Mouse (Mus musculus) forebrain, embryonic 11.5 days (tissue): ENCODE measurements around the gene Vegfa. TPM values are rescaled to one million over a fixed set of nuclear protein-coding genes. Genes with fewer than 3 reads are reported as not detected.
A peak's percentile ranks its signal among the peaks of the same experiment; 100 is the strongest.

ENCODE experiments used
- ATAC-seq: fragments of 200-750 bp; cut with Nextera tagmentation; replicated peaks from 2 replicates; pipeline ENCODE4 v1.8.0; 2017; ENCODE audit warnings: moderate TSS enrichment; ENCODE audit not compliant: low FRiP score
- DNase-seq: peaks from one replicate; pipeline ENCODE4 v3.0.0-alpha.2; 2017; ENCODE audit warnings: low spot score
- H3K27ac ChIP-seq: fragments of 300-500 bp; sonication (generic); 2 replicates; pipeline ENCODE4 v1.5.1; 2014; ENCODE audit warnings: low read depth, low read length
- H3K27me3 ChIP-seq: fragments of 300-500 bp; sonication (generic); 2 replicates; pipeline ENCODE4 v1.6.1; 2014; ENCODE audit warnings: mild to moderate bottlenecking, low read length, mixed read lengths; ENCODE audit not compliant: control insufficient read depth, insufficient read depth
- H3K36me3 ChIP-seq: fragments of 300-500 bp; sonication (generic); 2 replicates; pipeline ENCODE4 v1.6.1; 2014; ENCODE audit warnings: mild to moderate bottlenecking, low read length, moderate library complexity, mixed read lengths; ENCODE audit not compliant: control insufficient read depth, insufficient read depth
- H3K4me1 ChIP-seq: fragments of 300-500 bp; sonication (generic); replicated peaks from 2 replicates; pipeline ENCODE4 v1.6.1; 2014; ENCODE audit warnings: low read length, mixed read lengths; ENCODE audit not compliant: control insufficient read depth, insufficient read depth
- H3K4me2 ChIP-seq: fragments of 300-500 bp; sonication (generic); 2 replicates; pipeline ENCODE4 v1.6.1; 2014; ENCODE audit warnings: low read depth, mild to moderate bottlenecking, low read length, moderate library complexity, mixed read lengths; ENCODE audit not compliant: severe bottlenecking
- H3K4me3 ChIP-seq: fragments of 300-500 bp; sonication (generic); 2 replicates; pipeline ENCODE4 v1.5.1; 2014; ENCODE audit warnings: low read depth, low read length
- H3K9ac ChIP-seq: fragments of 300-500 bp; sonication (generic); 2 replicates; pipeline ENCODE4 v1.6.1; 2014; ENCODE audit warnings: low read length
- H3K9me3 ChIP-seq: fragments of 300-500 bp; sonication (generic); 2 replicates; pipeline ENCODE4 v1.6.1; 2016; ENCODE audit warnings: low read length, mixed read lengths; ENCODE audit not compliant: control insufficient read depth
- WGBS: fragments of 180-500 bp; shearing (Covaris S2); extraction: QIAGEN DNeasy Blood & Tissue Kit; methylation state at CpG from one replicate; pipeline ENCODE4 v1.1.7; 2014; 5-methylcytosine and 5-hydroxymethylcytosine counted together
- polyA plus RNA-seq: library from polyadenylated mRNA; unstranded; fragments of >200 nt; fragmentation: Nextera tagmentation; extraction: Ambion mirVana; gene quantifications from 2 replicates; pipeline ENCODE4 v1.2.1, GENCODE M21; 2014

The Vegfa gene
- polyA plus RNA-seq, 1 experiment from 2014 or later = 2.9 TPM

GRCm38 (mm10) chr17:46075116-46075485 is 42.9 kb upstream of the Vegfa start:
- H3K27me3 ChIP-seq = no peaks in the 10 kb centered on the region
- H3K4me2 ChIP-seq = no peak overlapping the region
- peaks cover under 1% of the 10 kb centered on the region; the same call in 1 of the 2 replicates for H3K4me1 ChIP-seq
- H3K4me3 ChIP-seq = no peak overlapping the region
- ATAC-seq = no peak
- no peaks in the 10 kb centered on the region for H3K36me3 ChIP-seq
- no peak for DNase-seq
- no peak overlapping the region for H3K27ac ChIP-seq
- 64% methylated on average over 3 of the region's 3 CpGs for WGBS
- H3K9ac ChIP-seq = no peak overlapping the region
- no peaks in the 10 kb centered on the region; the same call in 1 of the 2 replicates for H3K9me3 ChIP-seq

GRCm38 (mm10) chr17:46074398-46075115 is 42.4 kb upstream of the Vegfa start:
- H3K27ac ChIP-seq = no peak overlapping the region
- no peak for DNase-seq
- WGBS = 79% methylated on average over 7 of the region's 7 CpGs

DNA sequence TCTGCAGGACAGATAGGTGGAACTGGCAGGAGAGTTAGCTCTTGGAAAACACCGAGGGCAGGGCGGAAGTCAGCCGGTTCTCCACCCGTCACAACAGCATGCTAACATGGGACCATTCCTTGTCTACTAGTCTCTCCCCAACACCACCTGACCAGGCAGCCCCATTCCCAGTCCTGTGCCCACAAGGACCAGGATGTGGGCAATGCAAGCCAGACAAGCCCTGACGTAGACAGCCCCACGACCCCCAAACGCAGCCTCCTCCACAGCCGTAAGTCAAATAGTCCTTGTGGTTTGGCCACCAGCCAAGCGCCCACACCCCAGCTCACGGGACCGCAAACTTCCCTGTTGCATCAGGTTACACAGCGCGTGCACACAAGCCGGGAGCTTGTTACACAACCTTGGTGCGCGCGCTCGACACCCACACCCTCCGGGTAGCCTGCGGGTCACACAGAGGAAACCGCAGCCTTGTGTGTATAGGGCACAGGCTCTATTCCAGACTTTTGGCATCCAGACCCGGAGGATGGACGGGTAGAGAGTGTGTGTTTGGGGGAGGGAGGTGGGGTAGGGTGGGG is 41.6 kb upstream of the Vegfa start:
- no peak overlapping the region for H3K4me3 ChIP-seq
- H3K9me3 ChIP-seq = no peaks in the 10 kb centered on the region
- H3K4me1 ChIP-seq = no peaks in the 10 kb centered on the region
- no peak overlapping the region for H3K4me2 ChIP-seq
- DNase-seq (no peak), ATAC-seq (no peak)
- H3K9ac ChIP-seq = no peak overlapping the region
- no peaks in the 10 kb centered on the region for H3K27me3 ChIP-seq
- no peaks in the 10 kb centered on the region for H3K36me3 ChIP-seq
- 75% methylated on average over 23 of the region's 23 CpGs for WGBS
- no peak overlapping the region for H3K27ac ChIP-seq

More at GRCm38 (mm10) chr17:46074398-46075115, 42.4 kb upstream of the Vegfa start:
- Histone ChIP-seq H3K9me3 (no peaks in the 10 kb centered on the region; the same call in 1 of the 2 replicates), H3K36me3 (no peaks in the 10 kb centered on the region), H3K4me3 (no peak overlapping the region), H3K27me3 (no peaks in the 10 kb centered on the region), H3K4me2 (no peak overlapping the region), H3K9ac (no peak overlapping the region), H3K4me1 (no peaks in the 10 kb centered on the region)
- ATAC-seq = no peak

GRCm38 (mm10) chr17:46071531-46071930 is 39.4 kb upstream of the Vegfa start:
- H3K9ac ChIP-seq = no peak overlapping the region
- no peaks in the 10 kb centered on the region for H3K36me3 ChIP-seq
- 89% methylated on average over 3 of the region's 3 CpGs for WGBS
- H3K9me3 ChIP-seq = no peaks in the 10 kb centered on the region
- no peak overlapping the region for H3K4me2 ChIP-seq
- no peaks in the 10 kb centered on the region for H3K4me1 ChIP-seq
- H3K4me3 ChIP-seq = no peak overlapping the region
- H3K27ac ChIP-seq = no peak overlapping the region
- no peak for ATAC-seq
- H3K27me3 ChIP-seq = no peaks in the 10 kb centered on the region
- no peak for DNase-seq

DNA sequence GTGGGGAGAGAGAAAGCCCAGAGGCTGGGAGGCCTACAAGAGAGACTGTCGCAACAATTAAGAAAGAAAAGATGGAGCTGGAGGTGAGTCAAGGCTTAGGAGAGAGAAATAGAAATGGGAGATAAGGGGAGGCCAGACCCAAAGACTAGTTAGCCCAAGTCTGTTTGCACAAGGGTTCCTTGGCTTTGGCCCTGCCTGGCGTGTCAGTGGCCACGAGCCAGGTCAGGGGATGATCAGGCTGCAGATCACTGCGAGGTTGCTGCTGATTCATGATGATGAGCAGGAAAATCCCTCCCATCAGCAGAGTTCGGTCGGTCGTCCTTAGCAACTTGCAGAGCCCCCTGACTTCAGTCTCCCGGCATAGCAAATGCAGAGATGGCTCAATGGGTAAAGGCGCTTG is 37.9 kb upstream of the Vegfa start:
- Histone ChIP-seq H3K4me1 (no peaks in the 10 kb centered on the region), H3K9me3 (no peaks in the 10 kb centered on the region), H3K4me2 (no peak overlapping the region), H3K36me3 (no peaks in the 10 kb centered on the region), H3K27ac (no peak overlapping the region), H3K4me3 (no peak overlapping the region), H3K27me3 (no peaks in the 10 kb centered on the region), H3K9ac (no peak overlapping the region)
- no peak for DNase-seq
- no peak for ATAC-seq
- WGBS = 73% methylated on average over 9 of the region's 9 CpGs

- DNase-seq = no peak
- Histone ChIP-seq H3K9ac (0 out of 2 replicates have a peak overlapping the region, but pooled peaks have one; percentile 12), H3K4me1 (0 out of 2 replicates have a peak, but pooled peaks cover 6% of the 10 kb centered on the region), H3K4me3 (no peak overlapping the region), H3K27ac (no peak overlapping the region), H3K4me2 (no peak overlapping the region), H3K36me3 (no peaks in the 10 kb centered on the region), H3K9me3 (no peaks in the 10 kb centered on the region), H3K27me3 (no peaks in the 10 kb centered on the region)
- 53% methylated on average over 6 of the region's 6 CpGs for WGBS
- ATAC-seq = no peak
Measured at GRCm38 (mm10) chr17:46063974-46064312, 31.8 kb upstream of the Vegfa start.

- H3K27me3 ChIP-seq = no peaks in the 10 kb centered on the region
- H3K27ac ChIP-seq = peak overlapping the region; percentile 27; the same call in 1 of the 2 replicates
- no peak overlapping the region for H3K4me3 ChIP-seq
- H3K36me3 ChIP-seq = no peaks in the 10 kb centered on the region
- peak overlapping the region; percentile 12; the same call in 1 of the 2 replicates for H3K9ac ChIP-seq
- H3K4me2 ChIP-seq = no peak overlapping the region
- no peaks in the 10 kb centered on the region for H3K9me3 ChIP-seq
- DNase-seq (peak; percentile 69), ATAC-seq (peak; percentile 80)
- 0 out of 2 replicates have a peak, but pooled peaks cover 6% of the 10 kb centered on the region for H3K4me1 ChIP-seq
- 35% methylated on average over 10 of the region's 10 CpGs for WGBS
Measured at GRCm38 (mm10) chr17:46063283-46063973, 31.3 kb upstream of the Vegfa start.

DNA sequence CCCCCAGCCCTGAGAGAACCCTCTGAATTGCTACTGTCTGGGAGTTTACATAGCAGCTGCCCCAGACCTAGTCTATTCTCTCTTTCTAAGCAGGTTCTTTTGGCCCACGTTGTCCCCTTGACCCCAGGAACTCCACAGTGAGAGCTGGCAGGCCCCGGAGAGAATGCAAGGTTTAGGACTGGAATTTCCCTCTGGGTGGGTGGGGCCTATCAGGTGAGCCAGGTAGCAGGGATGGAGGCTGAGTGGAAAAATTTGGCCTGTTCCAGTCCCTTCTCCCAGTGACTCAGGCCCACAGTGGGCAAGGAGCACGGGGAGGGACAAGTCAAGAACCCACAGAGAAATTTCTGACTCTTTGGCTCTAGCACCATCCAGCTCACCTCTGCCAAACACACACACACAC is 28.1 kb upstream of the Vegfa start:
- Histone ChIP-seq H3K4me2 (no peak overlapping the region), H3K9me3 (no peaks in the 10 kb centered on the region), H3K9ac (no peak overlapping the region), H3K27ac (no peak overlapping the region), H3K4me1 (0 out of 2 replicates have a peak, but pooled peaks cover 6% of the 10 kb centered on the region), H3K4me3 (no peak overlapping the region), H3K27me3 (no peaks in the 10 kb centered on the region), H3K36me3 (no peaks in the 10 kb centered on the region)
- DNase-seq (no peak), ATAC-seq (no peak)
- 79% methylated on average over 3 of the region's 3 CpGs for WGBS
